Mouse (Mus musculus): Measurements from ENCODE around the gene Tep1.
"Not testable (repeated sequence)": the region's sequence is repeated elsewhere in the genome, so short reads cannot be mapped to it uniquely, and the experiment has no call there.

Tep1 gene

DNA sequence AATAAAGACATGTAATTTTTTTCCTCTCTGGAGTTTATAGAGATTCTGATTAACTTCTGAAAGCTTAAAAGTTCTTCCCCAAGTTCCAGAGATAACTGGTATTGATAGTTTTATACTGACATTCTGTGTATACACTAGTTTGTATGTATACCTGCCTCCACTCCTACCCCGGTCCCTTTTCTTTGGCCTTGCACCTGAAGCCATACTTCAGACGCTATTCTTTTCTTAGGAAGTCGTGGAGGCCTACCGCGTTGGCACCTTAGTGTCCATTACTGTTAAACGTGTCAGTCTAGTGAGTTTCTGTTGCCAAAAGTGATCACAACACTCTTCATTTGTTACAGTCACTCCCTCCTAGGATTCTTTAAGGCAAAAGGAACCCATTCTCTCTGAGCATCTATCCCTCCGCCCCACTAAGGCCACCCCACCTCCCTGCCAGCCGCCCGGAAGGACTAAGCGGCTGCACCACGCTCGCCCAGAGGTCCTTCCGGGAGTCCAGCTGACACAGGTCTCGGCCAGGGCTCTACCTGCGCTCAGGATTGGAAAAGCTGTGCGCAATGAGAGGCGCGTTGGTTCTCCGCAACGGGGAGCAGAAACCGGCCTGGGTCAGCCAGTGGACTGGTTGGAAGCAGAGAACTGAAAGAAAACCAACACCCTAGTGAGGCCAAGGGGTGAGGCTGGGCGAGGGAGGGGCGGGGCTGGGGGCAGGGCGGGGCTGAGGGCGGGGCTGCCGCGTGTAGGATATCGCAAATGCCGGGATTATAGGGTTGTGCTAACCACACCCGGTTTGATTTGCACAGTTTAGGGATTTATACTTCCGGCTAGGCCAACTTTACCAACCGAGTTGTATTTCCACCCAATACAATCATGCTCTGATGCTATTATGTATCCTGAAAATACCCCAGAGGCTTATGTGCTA is at the start of gene Tep1:
TSS of gene Tep1 (minus strand) at position 672 of the 916 bp plus-strand sequence.
- DNase-seq (ENCODE audit: extremely low read depth, insufficient read length, low spot score) = peak; percentile 87

DNA sequence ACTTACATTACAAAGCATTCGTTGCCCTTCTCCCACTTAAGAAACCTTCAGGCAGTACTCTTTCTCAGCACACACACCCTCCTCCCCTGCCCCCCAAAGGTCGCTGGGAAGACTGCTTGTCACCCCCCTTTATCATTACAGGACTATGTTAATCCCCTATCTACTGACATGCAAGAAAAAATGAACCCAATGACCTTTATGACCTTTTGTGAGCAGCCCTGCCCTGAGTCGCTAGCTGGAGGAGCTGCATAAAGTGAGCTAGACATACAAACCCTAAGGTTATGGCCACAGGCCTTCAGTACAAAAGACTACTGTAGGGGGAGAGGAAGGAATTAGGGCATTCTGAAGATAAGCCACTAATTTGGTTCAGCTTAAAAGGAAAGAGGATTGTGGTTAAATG is 41.0 kb upstream of the Tep1 start:
- DNase-seq (ENCODE audit: extremely low read depth, insufficient read length, low spot score) = no peak

DNA sequence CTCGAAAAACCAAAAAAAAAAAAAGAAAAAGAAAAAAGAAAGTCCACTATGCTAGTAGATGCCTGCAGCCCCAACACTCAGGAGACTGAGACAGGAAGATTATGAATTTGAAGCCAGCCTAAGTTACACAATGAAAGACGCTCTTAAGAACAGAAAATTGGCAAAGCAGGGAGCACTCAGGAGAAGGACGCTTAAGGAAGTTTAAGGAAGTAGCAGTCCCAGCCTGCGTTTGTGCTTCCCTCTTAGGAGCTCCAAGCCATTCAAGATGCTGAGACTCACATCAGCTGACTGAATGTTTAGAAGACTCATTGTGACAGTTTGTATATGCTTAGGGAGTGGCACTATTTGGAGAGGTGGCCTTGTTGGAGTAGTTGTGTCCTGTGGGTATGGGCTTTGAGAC is 37.8 kb upstream of the Tep1 start:
- no peak for DNase-seq (ENCODE audit: extremely low read depth, insufficient read length, low spot score)

DNA sequence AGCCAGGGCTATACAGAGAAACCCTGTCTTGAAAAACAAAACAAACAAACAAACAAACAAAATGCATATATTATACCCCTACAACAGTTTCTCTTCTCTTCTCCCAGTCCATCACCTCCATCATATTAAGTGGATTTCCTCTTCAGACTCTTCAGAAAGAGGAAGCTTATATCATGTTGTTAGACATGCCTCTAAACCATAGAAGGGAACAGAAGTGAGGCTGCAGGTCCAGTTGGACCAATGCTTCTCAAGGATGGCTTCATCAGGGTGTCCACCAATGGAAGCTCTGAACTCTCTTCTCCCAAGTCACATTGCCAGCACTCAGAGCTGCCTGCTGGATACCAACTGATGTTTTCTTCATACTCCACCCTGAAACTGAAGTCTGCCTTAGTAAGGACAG is 35.0 kb upstream of the Tep1 start:
- DNase-seq (ENCODE audit: extremely low read depth, insufficient read length, low spot score) = not testable (repeated sequence)

DNA sequence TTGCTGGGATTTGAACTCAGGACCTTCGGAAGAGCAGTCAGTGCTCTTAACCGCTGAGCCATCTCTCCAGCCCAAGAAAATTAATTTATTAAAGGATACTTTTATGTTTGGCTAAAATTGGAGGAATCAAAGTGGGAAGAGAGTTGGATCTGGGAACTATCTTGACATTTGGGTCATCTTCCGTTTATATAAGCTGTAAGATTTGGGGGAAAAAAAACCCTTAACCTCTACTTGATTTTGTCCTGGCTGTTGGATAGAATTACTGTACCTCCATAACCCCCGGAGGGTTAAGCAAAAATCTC is 34.4 kb upstream of the Tep1 start:
- DNase-seq (ENCODE audit: extremely low read depth, insufficient read length, low spot score) = no peak

GRCm38 (mm10) chr14:50903973-50904827 is 33.8 kb upstream of the Tep1 start:
- no peak for DNase-seq (ENCODE audit: extremely low read depth, insufficient read length, low spot score)

DNA sequence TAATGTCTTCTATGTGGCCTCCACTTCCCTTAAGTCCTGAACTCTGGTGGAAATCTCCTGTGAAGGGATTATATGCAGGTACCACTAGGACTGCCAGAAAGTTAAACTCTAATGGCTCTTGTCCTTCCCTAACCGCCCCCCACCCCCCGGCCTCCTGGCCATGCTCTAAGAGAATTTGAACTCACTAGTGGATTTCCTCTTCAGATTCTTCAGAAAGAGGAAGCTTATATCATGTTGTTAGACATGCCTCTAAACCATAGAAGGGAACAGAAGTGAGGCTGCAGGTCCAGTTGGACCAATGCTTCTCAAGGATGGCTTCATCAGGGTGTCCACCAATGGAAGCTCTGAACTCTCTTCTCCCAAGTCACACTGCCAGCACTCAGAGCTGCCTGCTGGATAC is 27.6 kb upstream of the Tep1 start:
- not testable (repeated sequence) for DNase-seq (ENCODE audit: extremely low read depth, insufficient read length, low spot score)

DNA sequence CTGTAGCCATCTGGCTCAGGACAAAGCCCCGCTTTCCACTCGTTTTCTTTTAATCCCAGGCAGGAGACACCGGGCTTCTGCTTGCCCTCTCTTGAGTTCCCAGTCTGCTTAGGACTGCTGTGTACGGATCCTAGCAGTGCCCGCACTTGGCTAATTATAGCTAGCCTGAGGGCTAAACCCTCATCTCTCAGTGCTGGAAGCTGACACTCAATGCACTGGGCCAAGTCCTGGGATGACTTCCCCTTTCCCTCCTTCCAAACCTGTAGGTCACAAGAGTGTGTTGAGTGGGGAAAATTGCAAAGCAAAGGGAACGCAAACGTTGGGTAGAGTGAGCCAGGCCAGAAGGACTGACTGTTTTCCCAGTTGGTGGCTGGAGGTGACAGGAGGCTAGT is 27.0 kb upstream of the Tep1 start, which contains the start of gene Klhl33:
TSS of gene Klhl33 (minus strand) at position 134 of the 392 bp plus-strand sequence.
- no peak for DNase-seq (ENCODE audit: extremely low read depth, insufficient read length, low spot score)

DNA sequence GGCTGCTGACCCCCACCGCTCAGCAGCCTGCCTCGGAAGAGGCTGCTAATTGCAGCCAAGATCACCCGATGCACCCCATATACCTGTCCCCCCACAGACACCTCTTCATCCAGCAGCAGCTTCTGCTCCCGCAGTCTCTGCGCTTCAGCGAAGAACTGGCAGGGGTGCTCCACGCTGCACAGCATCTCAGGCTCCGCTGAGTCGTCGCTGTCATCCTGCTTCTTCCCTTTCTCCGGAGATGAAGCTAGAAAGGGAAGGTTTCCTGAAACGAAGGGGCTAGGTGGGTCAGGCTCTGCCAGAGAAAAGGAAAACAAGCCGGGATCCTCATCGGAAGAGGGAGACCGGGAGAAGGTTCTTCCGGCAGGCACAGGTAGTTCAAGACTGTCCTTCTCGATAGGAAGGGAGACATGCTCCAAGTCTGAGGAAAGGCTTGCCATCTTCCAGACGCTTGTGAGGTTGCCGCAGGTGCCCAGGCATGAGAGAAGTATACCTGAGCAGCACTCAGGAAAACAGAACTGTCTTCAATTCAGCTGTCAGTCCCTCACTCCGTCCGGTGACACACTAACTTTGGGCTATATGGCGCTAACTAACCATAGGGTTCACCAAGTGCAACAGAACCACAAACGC is 26.5 kb upstream of the Tep1 start:
- DNase-seq (ENCODE audit: extremely low read depth, insufficient read length, low spot score) = no peak

- DNase-seq (ENCODE audit: extremely low read depth, insufficient read length, low spot score) = peak; percentile 77
These were observed 25.8 kb upstream of the Tep1 start for GRCm38 (mm10) chr14:50895985-50896746.

DNA sequence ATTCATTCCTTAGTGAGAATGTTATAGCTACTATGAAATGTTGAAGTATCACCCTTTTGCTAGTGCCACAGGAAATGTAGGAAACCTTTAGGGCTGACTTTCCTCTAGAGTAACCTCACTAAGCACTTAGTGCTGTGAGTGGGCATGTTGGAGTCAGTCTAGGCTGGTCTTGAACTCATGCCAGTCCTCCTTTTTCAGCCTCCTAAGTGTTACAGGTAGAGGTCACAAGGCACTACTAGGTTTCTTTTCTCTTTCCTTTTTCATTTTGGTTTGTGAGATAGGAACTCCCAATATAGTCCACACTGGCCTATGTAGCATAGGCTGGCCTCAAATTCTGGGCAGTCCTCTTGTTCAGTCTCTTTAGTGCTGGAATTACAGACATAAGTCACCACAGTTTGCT is 25.0 kb upstream of the Tep1 start:
- DNase-seq (ENCODE audit: extremely low read depth, insufficient read length, low spot score) = no peak

GRCm38 (mm10) chr14:50892541-50893459 is 22.4 kb upstream of the Tep1 start:
- peak; percentile 61 for DNase-seq (ENCODE audit: extremely low read depth, insufficient read length, low spot score)

DNA sequence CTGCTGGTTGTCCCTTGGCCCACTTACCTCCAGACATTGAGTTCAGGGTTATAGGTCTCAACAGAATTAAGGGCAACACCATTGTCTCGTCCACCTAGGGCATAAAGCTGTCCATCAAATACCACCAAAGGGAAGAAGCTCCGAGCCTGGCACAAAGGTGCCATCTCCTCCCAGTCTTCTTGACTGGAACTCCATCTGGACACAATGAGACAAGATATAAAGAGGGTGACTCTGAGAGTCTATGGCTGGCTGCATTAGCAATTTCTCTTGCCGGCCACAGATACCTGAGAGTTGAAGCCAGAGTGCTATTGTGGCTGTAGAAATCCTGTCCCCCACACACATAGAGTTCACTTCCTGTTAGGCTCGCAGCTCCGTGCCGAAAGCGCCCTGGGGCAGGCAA is 21.7 kb upstream of the Tep1 start:
- DNase-seq (ENCODE audit: extremely low read depth, insufficient read length, low spot score) = no peak

DNA sequence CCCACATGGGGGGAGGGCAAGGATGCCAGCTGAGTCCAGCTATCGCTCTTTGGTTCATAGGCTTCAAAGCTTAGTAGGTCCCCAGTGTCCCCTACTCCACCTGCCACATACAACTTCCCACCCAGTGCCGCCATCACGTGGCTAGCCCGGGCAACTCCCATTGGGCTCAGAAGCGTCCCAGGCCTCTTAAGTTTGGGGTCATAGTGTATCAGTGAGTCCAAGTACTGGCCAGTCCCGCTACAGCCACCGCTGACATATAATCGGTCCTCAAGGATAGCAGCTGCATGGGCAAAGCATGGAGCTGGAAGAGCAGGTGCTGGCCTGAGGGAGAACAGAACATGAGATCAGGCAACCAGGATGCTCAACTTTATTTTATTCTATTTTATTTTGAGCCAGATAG is 21.3 kb upstream of the Tep1 start:
- no peak for DNase-seq (ENCODE audit: extremely low read depth, insufficient read length, low spot score)

GRCm38 (mm10) chr14:50876236-50876950 is 6.0 kb upstream of the Tep1 start:
- no peak for DNase-seq (ENCODE audit: extremely low read depth, insufficient read length, low spot score)

DNA sequence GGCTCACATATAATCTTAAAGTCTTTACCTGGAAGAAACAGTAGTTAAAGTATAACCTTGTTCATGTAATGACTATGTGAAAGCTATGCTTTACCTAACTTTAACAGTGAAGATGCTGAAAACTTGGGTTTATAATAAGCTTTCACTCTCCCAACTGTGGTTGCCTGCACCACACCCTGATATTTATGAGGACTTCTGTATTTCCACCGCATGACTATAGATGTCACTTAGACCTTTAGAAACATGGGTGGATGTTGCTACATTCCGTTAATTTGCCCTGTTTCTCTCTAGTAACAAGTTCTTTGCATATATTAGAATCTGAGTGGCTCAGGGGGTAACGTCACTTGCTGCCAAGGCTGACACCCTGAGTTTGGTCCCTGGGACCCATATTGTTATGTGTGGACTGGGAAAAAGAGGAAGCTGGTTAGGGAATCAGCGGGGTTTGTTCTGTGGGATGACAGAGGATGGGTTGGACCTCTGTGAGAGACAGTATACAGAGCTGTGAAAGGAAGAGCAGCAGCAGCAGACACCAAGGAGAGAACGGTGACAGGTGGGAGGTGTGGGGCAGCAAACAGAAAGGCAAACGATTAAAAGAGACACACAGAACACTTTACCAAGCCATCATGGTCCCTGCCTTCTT is 5.4 kb upstream of the Tep1 start:
- DNase-seq (ENCODE audit: extremely low read depth, insufficient read length, low spot score) = no peak

GRCm38 (mm10) chr14:50875175-50875574 is 4.8 kb upstream of the Tep1 start:
- no peak for DNase-seq (ENCODE audit: extremely low read depth, insufficient read length, low spot score)

- DNase-seq (ENCODE audit: extremely low read depth, insufficient read length, low spot score) = no peak
These were observed 924 bp upstream of the Tep1 start for GRCm38 (mm10) chr14:50871284-50871683.

DNA sequence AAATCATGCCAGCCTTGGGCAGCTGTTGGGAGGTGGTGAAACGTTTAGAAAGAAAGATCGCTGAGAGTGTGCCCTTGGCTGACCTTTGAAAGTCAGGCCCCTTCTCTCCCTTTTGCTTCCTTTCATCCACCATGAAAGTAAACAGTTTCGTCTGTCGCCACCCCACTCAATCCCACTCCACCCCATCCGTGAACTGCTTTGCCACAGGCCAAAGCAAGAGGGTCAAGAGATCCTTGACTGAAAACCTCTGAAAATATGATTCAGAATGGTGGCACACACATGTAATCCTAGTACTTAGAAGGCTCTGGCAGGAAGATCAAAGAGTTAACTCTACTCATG is 414 bp upstream of the Tep1 start:
- DNase-seq (ENCODE audit: extremely low read depth, insufficient read length, low spot score) = no peak

All from 3134 (cell line).